10 mouse cellular contexts compared by ENCODE assay signal in the genomic region with DNA sequence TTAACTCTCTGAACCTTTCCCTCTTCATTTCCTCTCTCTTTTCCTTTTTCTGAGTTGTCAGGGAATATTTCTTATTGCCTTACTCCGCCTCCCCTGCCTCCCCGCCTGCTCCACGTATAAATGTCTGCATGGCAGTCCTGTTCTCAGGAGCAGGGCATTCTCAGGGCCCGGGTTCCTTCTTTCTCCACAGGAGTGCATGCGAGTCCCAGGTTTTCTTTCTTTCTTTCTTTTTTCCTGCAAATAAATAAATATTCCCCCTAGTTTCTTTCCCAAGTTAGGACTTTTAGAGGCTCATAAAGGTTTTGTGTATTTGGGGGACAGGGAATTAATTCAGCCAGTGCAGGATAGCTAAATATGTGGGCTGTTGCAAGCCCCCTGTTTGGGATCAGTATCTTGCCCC. TPM values are rescaled to one million over a fixed set of nuclear protein-coding genes. Genes with fewer than 3 reads are reported as not detected.
DNase-seq lines count a peak whose midpoint lies in the region; ATAC-seq lines count a peak whose summit lies in the region.
"Had no signal": no experiment of that assay in that cellular context is flagged by ENCODE, and none has a peak within 500 bp of the region (broad histone marks: within the 10 kb centered on the region; RNA-seq: fewer than 3 reads in every experiment).

No protein-coding gene starts in this region.

- H3K27me3 ChIP-seq in heart, embryonic 12.5 days (replicated peaks), result peaks cover 56% of the 10 kb centered on the region
- peaks cover 78% of the 10 kb centered on the region for H3K27me3 ChIP-seq in embryonic facial prominence, embryonic 13.5 days
- no peaks in the 10 kb centered on the region for H3K27me3 ChIP-seq in kidney, embryonic 14.5 days (ENCODE audit: control insufficient read depth, insufficient read depth, low read length)
- H3K27me3 ChIP-seq in neural tube, embryonic 12.5 days (replicated peaks), result no peaks in the 10 kb centered on the region

- DNase-seq in heart, postnatal 4 days, result no peak
- no peak for DNase-seq in MN1 (ENCODE audit: low spot score)
- DNase-seq in right cerebral cortex, postnatal 36 days (ENCODE audit: low spot score in 2 of 2), result no peak
- DNase-seq in urinary bladder, postnatal 14 days (ENCODE audit: low spot score), result no peak

- H3K9ac ChIP-seq in heart, embryonic 12.5 days, result no peak overlapping the region
- H3K9ac ChIP-seq in embryonic facial prominence, embryonic 13.5 days, result peak overlapping the region; percentile 76; the same call in 1 of the 2 replicates
- peak overlapping the region; percentile 28; the same call in 1 of the 2 replicates for H3K9ac ChIP-seq in kidney, embryonic 14.5 days (ENCODE audit: low read depth, low read length)
- 0 out of 2 replicates have a peak overlapping the region, but pooled peaks have one; percentile 99 for H3K9ac ChIP-seq in neural tube, embryonic 12.5 days

- 29% methylated on average over 5 of the region's 5 CpGs for WGBS in heart, embryonic 12.5 days
- 17% methylated on average over 5 of the region's 5 CpGs for WGBS in embryonic facial prominence, embryonic 13.5 days
- 20% methylated on average over 5 of the region's 5 CpGs for WGBS in kidney, embryonic 14.5 days
- WGBS in neural tube, embryonic 12.5 days, result 5% methylated on average over 5 of the region's 5 CpGs

- no peak overlapping the region for H3K27ac ChIP-seq in heart, embryonic 12.5 days (ENCODE audit: poor library complexity, severe bottlenecking)
- H3K27ac ChIP-seq in embryonic facial prominence, embryonic 13.5 days, result no peak overlapping the region
- H3K27ac ChIP-seq in kidney, embryonic 14.5 days (ENCODE audit: low read depth, low read length), result peak overlapping the region; percentile 98; the same call in 1 of the 2 replicates
- H3K27ac ChIP-seq in neural tube, embryonic 12.5 days, result no peak overlapping the region

- no peaks in the 10 kb centered on the region for H3K36me3 ChIP-seq in heart, embryonic 12.5 days
- no peaks in the 10 kb centered on the region for H3K36me3 ChIP-seq in embryonic facial prominence, embryonic 13.5 days
- H3K36me3 ChIP-seq in kidney, embryonic 14.5 days (ENCODE audit: control insufficient read depth, insufficient read depth, low read length), result no peaks in the 10 kb centered on the region
- H3K36me3 ChIP-seq in neural tube, embryonic 12.5 days, result no peaks in the 10 kb centered on the region

- peaks cover 44% of the 10 kb centered on the region for H3K4me1 ChIP-seq in heart, embryonic 12.5 days (replicated peaks)
- peaks cover 52% of the 10 kb centered on the region for H3K4me1 ChIP-seq in embryonic facial prominence, embryonic 13.5 days
- H3K4me1 ChIP-seq in kidney, embryonic 14.5 days (ENCODE audit: control insufficient read depth, insufficient read depth, low read length), result peaks cover 13% of the 10 kb centered on the region
- peaks cover 45% of the 10 kb centered on the region for H3K4me1 ChIP-seq in neural tube, embryonic 12.5 days

- peak overlapping the region; percentile 85; the same call in 1 of the 2 replicates for H3K4me2 ChIP-seq in heart, embryonic 12.5 days
- peak overlapping the region; percentile 77 for H3K4me2 ChIP-seq in embryonic facial prominence, embryonic 13.5 days
- peak overlapping the region; percentile 75 for H3K4me2 ChIP-seq in kidney, embryonic 14.5 days (replicated peaks; ENCODE audit: low read depth, low read length)
- peak overlapping the region; percentile 94 for H3K4me2 ChIP-seq in neural tube, embryonic 12.5 days (replicated peaks)

- ATAC-seq in heart, embryonic 12.5 days (ENCODE audit: insufficient number of reproducible peaks, low FRiP score), result no peak
- ATAC-seq in embryonic facial prominence, embryonic 13.5 days (ENCODE audit: insufficient number of reproducible peaks, insufficient read depth, low FRiP score, low TSS enrichment, low read depth), result no peak
- ATAC-seq in kidney, embryonic 14.5 days (ENCODE audit: low FRiP score, low TSS enrichment), result no peak
- no peak for ATAC-seq in neural tube, embryonic 12.5 days (ENCODE audit: low FRiP score, low read depth)
- ATAC-seq: CD4-positive, CD25-positive, alpha-beta regulatory T cell, adult 4 months had no signal

- H3K9me3 ChIP-seq in heart, embryonic 12.5 days (replicated peaks), result no peaks in the 10 kb centered on the region
- no peaks in the 10 kb centered on the region for H3K9me3 ChIP-seq in embryonic facial prominence, embryonic 13.5 days
- no peaks in the 10 kb centered on the region for H3K9me3 ChIP-seq in kidney, embryonic 14.5 days (ENCODE audit: control insufficient read depth, low read length)
- H3K9me3 ChIP-seq in neural tube, embryonic 12.5 days, result no peaks in the 10 kb centered on the region

- no peak overlapping the region for H3K4me3 ChIP-seq in heart, embryonic 12.5 days
- peak overlapping the region; percentile 83 for H3K4me3 ChIP-seq in embryonic facial prominence, embryonic 13.5 days
- peak overlapping the region; percentile 99; the same call in 1 of the 2 replicates for H3K4me3 ChIP-seq in kidney, embryonic 14.5 days (ENCODE audit: low read length)
- H3K4me3 ChIP-seq in neural tube, embryonic 12.5 days, result 0 out of 2 replicates have a peak overlapping the region, but pooled peaks have one; percentile 44
- H3K4me3 ChIP-seq: megakaryocyte, embryonic 14.5 days had no signal

RNA-seq across cellular contexts. Expression of gene Zfp503, which starts 2.5 kb away (rescaled TPM):
- 4.7 and 5.6 TPM in 2 replicates for polyA plus RNA-seq in heart, embryonic 12.5 days (2016; fragmentation: Nextera tagmentation; extraction: Ambion mirVana)
- 1 to 10 TPM; 2.5 to 3.3 TPM for total RNA-seq in heart, postnatal 4 days (2021)
- 25.9 and 30.5 TPM in 2 replicates for polyA plus RNA-seq in embryonic facial prominence, embryonic 13.5 days (2015; fragmentation: Nextera tagmentation; extraction: Ambion mirVana)
- 26.7 and 44.3 TPM in 2 replicates for polyA plus RNA-seq in kidney, embryonic 14.5 days (2014; fragmentation: Nextera tagmentation; extraction: Ambion mirVana)
- polyA plus RNA-seq in neural tube, embryonic 12.5 days (2016; fragmentation: Nextera tagmentation; extraction: Ambion mirVana), result 44.1 and 44.4 TPM in 2 replicates
- polyA plus RNA-seq: CD4-positive, CD25-positive, alpha-beta regulatory T cell, adult 4 months had no signal

RNA-seq across cellular contexts. Expression of gene Lrmda, which starts 27.7 kb away (rescaled TPM):
- polyA plus RNA-seq in heart, embryonic 12.5 days (2016; fragmentation: Nextera tagmentation; extraction: Ambion mirVana), result 1.0 and 1.3 TPM in 2 replicates
- 1 to 10 TPM in 1 of 2 experiments, under 1 TPM in 1; 0.68 to 1.5 TPM for total RNA-seq in heart, postnatal 4 days (2021)
- polyA plus RNA-seq in embryonic facial prominence, embryonic 13.5 days (2015; fragmentation: Nextera tagmentation; extraction: Ambion mirVana), result 0.52 and 1.2 TPM in 2 replicates
- 0.29 and 0.53 TPM in 2 replicates for polyA plus RNA-seq in kidney, embryonic 14.5 days (2014; fragmentation: Nextera tagmentation; extraction: Ambion mirVana)
- 0.33 and 0.40 TPM in 2 replicates for polyA plus RNA-seq in neural tube, embryonic 12.5 days (2016; fragmentation: Nextera tagmentation; extraction: Ambion mirVana)
- polyA plus RNA-seq: CD4-positive, CD25-positive, alpha-beta regulatory T cell, adult 4 months had no signal
